Mouse (Mus musculus): ENCODE measurements around the gene Sms.

DNA sequence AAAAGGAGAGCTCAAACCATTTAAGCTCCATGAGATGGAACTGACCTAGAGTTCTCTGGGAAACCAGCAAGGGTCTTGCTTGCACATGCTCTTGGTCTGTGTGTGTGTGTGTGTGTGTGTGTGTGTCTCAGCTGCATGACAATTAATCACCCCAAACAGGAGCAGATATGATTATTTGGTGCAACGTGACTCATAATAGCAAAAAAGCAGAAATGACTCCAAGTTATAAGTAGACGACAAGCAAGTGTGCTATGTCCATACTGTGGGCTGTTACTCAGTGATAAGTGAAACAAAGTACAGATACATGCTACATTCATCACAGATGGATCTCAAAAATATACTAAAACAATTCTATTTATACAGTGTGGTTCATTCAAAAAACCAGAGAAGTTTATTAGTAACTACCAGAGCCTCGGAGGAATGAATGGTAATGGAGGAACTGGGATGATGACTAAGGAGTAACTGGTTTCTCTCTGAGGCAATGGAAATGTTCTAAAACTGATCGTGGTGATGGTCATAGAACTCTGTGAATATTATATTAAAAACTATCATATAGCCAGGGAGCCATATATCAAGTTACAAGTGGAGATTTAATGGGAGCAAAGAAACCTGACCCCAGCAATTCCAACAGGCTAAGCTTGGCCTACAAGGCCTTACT, 15.8 kb downstream of the Sms start:
- TF ChIP-seq POLR2A (IDR thresholded peaks at IDR 0.05; ENCODE audit: extremely low read depth, insufficient read depth, low read length) (no peak), CTCF (IDR thresholded peaks at IDR 0.05; ENCODE audit: low read depth, low read length) (no peak)

All from liver, adult 2 months (tissue).